Mouse (Mus musculus) embryonic fibroblast, embryonic 13.5 days (primary cell): ENCODE data around the gene Sbf1.

Experiments
- CTCF ChIP-seq: IDR thresholded peaks from 2 replicates; pipeline ENCODE4 v1.5.1; 2011; ENCODE audit warnings: mild to moderate bottlenecking, control low read depth, low read length, moderate library complexity, borderline replicate concordance; ENCODE audit not compliant: insufficient read depth
- POLR2A ChIP-seq: IDR thresholded peaks from 2 replicates; pipeline ENCODE4 v1.6.1; 2011; ENCODE audit warnings: low read depth, mild to moderate bottlenecking, control low read depth, low read length, moderate library complexity

GRCm38 (mm10) chr15:89289455-89289854 is 25.7 kb downstream of the Sbf1 start:
- no peak for TF ChIP-seq POLR2A
- TF ChIP-seq CTCF: no peak
